Mouse (Mus musculus) MN1 (cell line): ENCODE data around the gene Fzd10.

Source experiments
- DNase-seq: peaks from one replicate; pipeline ENCODE4 v3.0.0-alpha.2; 2016; ENCODE audit warnings: low spot score

Gene Fzd10

GRCm38 (mm10) chr5:128600072-128601021, at the start of gene Fzd10:
Gene Fzd10, plus strand, starts transcription at chr5:128600844.
- DNase-seq, result no peak

GRCm38 (mm10) chr5:128551448-128551847, 49.2 kb upstream of the Fzd10 start:
- no peak for DNase-seq

GRCm38 (mm10) chr5:128552136-128552890, 48.3 kb upstream of the Fzd10 start:
- DNase-seq, result no peak

- no peak for DNase-seq
Measured at GRCm38 (mm10) chr5:128558126-128558525, 42.5 kb upstream of the Fzd10 start.

GRCm38 (mm10) chr5:128567313-128567712, 33.3 kb upstream of the Fzd10 start:
- DNase-seq, result no peak

- DNase-seq, result no peak
Measured at GRCm38 (mm10) chr5:128568970-128569369, 31.7 kb upstream of the Fzd10 start.

- no peak for DNase-seq
Measured at GRCm38 (mm10) chr5:128570091-128570490, 30.6 kb upstream of the Fzd10 start.

GRCm38 (mm10) chr5:128570848-128571247, 29.8 kb upstream of the Fzd10 start:
- DNase-seq, result no peak

- DNase-seq, result no peak
Measured at GRCm38 (mm10) chr5:128571706-128572105, 28.9 kb upstream of the Fzd10 start.

- no peak for DNase-seq
Measured at GRCm38 (mm10) chr5:128575997-128576579, 24.6 kb upstream of the Fzd10 start.

GRCm38 (mm10) chr5:128579047-128579650, 21.5 kb upstream of the Fzd10 start:
- no peak for DNase-seq

GRCm38 (mm10) chr5:128580931-128581330, 19.7 kb upstream of the Fzd10 start:
- no peak for DNase-seq

GRCm38 (mm10) chr5:128581516-128581921, 19.1 kb upstream of the Fzd10 start:
- DNase-seq, result no peak

GRCm38 (mm10) chr5:128589231-128589630, 11.4 kb upstream of the Fzd10 start:
- no peak for DNase-seq

GRCm38 (mm10) chr5:128593446-128593845, 7.2 kb upstream of the Fzd10 start:
- no peak for DNase-seq

GRCm38 (mm10) chr5:128596813-128597212, 3.8 kb upstream of the Fzd10 start:
- DNase-seq, result no peak

- no peak for DNase-seq
Measured at GRCm38 (mm10) chr5:128597381-128597780, 3.3 kb upstream of the Fzd10 start.

GRCm38 (mm10) chr5:128598191-128598720, 2.4 kb upstream of the Fzd10 start:
- DNase-seq, result no peak

GRCm38 (mm10) chr5:128598760-128599364, 1.8 kb upstream of the Fzd10 start:
- no peak for DNase-seq

GRCm38 (mm10) chr5:128599365-128600071, 1.1 kb upstream of the Fzd10 start:
- DNase-seq, result no peak
